Mouse (Mus musculus): ENCODE data around the gene Olfr1303. TPM values are rescaled to one million over a fixed set of nuclear protein-coding genes. Genes with fewer than 3 reads are reported as not detected.

The Olfr1303 gene
- not detected for total RNA-seq (2022)

GRCm38 (mm10) chr2:111820240-111820639, at the start of gene Olfr1303:
TSS of gene Olfr1303 (minus strand) at chr2:111820340.
- DNase-seq (ENCODE audit: low spot score in 2 of 2): no peak

- no peak for DNase-seq (ENCODE audit: low spot score in 2 of 2)
These were observed 7.2 kb downstream of the Olfr1303 start for GRCm38 (mm10) chr2:111812936-111813335.

- no peak for DNase-seq (ENCODE audit: low spot score in 2 of 2)
These were observed 43.0 kb downstream of the Olfr1303 start, which contains the start of gene Olfr1302 for GRCm38 (mm10) chr2:111777129-111777528. TSS of gene Olfr1302 (plus strand) at chr2:111777429.

Other genes starting within 250 kb of the Olfr1303 start
- not detected for gene Olfr1297, start 193.8 kb downstream of the Olfr1303 start, total RNA-seq (2022)
- not detected for gene Olfr1298, start 171.1 kb downstream of the Olfr1303 start, total RNA-seq (2022)
- gene Olfr1299, start 158.9 kb downstream of the Olfr1303 start, total RNA-seq (2022): not detected
- not detected for gene Olfr1301, start 69.3 kb downstream of the Olfr1303 start, total RNA-seq (2022)
- gene Olfr1302, start 42.9 kb downstream of the Olfr1303 start, total RNA-seq (2022): not detected
- gene Olfr1305, start 56.8 kb upstream of the Olfr1303 start, total RNA-seq (2022): not detected
- not detected for gene Olfr1306, start 95.9 kb upstream of the Olfr1303 start, total RNA-seq (2022)
- gene Olfr1307, start 129.1 kb upstream of the Olfr1303 start, total RNA-seq (2022): under 1 TPM in 1 of 4 experiments, not detected in 3; 0.02 TPM
- not detected for gene Olfr1308, start 144.6 kb upstream of the Olfr1303 start, total RNA-seq (2022)
- gene Olfr1309, start 169.9 kb upstream of the Olfr1303 start, total RNA-seq (2022): not detected
- not detected for gene Olfr1310, start 192.4 kb upstream of the Olfr1303 start, total RNA-seq (2022)
- gene Olfr1311, start 204.1 kb upstream of the Olfr1303 start, total RNA-seq (2022): not detected
- gene Olfr1312, start 229.9 kb upstream of the Olfr1303 start, total RNA-seq (2022): not detected